Mouse (Mus musculus) liver, adult 2 months (tissue): ENCODE measurements around the gene Vstm2a.

Experiments
- CTCF ChIP-seq: fragments of 200-500 bp; IDR thresholded peaks from 2 replicates; pipeline ENCODE4 v1.5.1; 2011; ENCODE audit warnings: low read depth, low read length, control low read depth
- POLR2A ChIP-seq: fragments of 200-500 bp; IDR thresholded peaks from 2 replicates; pipeline ENCODE4 v1.6.1; 2011; ENCODE audit warnings: low read length, control low read depth; ENCODE audit not compliant: insufficient read depth; ENCODE audit errors: extremely low read depth

GRCm38 (mm10) chr11:16290381-16290780 is 32.9 kb downstream of the Vstm2a start:
- TF ChIP-seq CTCF (no peak), POLR2A (no peak)
